Mouse (Mus musculus) brain, embryonic 14.5 days (tissue): ENCODE measurements at regions not wholly inside any gene's neighbourhood (a gene's known extent, or its start where the extent isn't known, plus 50 kb on each side); places are given as distances from the start of the nearest gene placed in this dataset.

Experiments used
- DNase-seq: peaks from one replicate; pipeline ENCODE4 v3.0.0-alpha.2; 2011; ENCODE audit warnings: low read depth
- CTCF ChIP-seq: fragments of 200-500 bp; IDR thresholded peaks from 2 replicates; pipeline ENCODE4 v1.5.1; 2012; ENCODE audit warnings: inconsistent platforms, mild to moderate bottlenecking, moderate library complexity, borderline replicate concordance; ENCODE audit not compliant: insufficient read depth, insufficient read length; ENCODE audit errors: extremely low read depth
- POLR2A ChIP-seq: fragments of 200-500 bp; IDR thresholded peaks from 2 replicates; pipeline ENCODE4 v1.6.1; 2012; ENCODE audit warnings: mild to moderate bottlenecking, inconsistent platforms, borderline replicate concordance; ENCODE audit not compliant: poor library complexity, insufficient read depth, insufficient read length, severe bottlenecking; ENCODE audit errors: extremely low read depth

GRCm38 (mm10) chr19:32881443-32881842, 124.1 kb downstream of the Pten start:
- no peak for DNase-seq
- TF ChIP-seq POLR2A (no peak), CTCF (no peak)

GRCm38 (mm10) chr19:32884279-32884678, 127.0 kb downstream of the Pten start:
- no peak for DNase-seq
- TF ChIP-seq CTCF (no peak), POLR2A (no peak)

- peak; percentile 61 for DNase-seq
- TF ChIP-seq CTCF (no peak), POLR2A (no peak)
These were observed 128.3 kb downstream of the Pten start for GRCm38 (mm10) chr19:32885481-32886131.

- DNase-seq: no peak
- TF ChIP-seq CTCF: no peak
- TF ChIP-seq POLR2A: no peak
These were observed 129.9 kb downstream of the Pten start for GRCm38 (mm10) chr19:32887190-32887589.

- no peak for TF ChIP-seq CTCF
- no peak for TF ChIP-seq POLR2A
- DNase-seq: peak; percentile 28
These were observed 131.5 kb downstream of the Pten start for GRCm38 (mm10) chr19:32888616-32889305.

GRCm38 (mm10) chr19:32890801-32891200, 133.5 kb downstream of the Pten start:
- DNase-seq: no peak

GRCm38 (mm10) chr19:32892469-32892868, 135.2 kb downstream of the Pten start:
- no peak for TF ChIP-seq POLR2A
- TF ChIP-seq CTCF: no peak
- no peak for DNase-seq

More at GRCm38 (mm10) chr19:32890801-32891200, 133.5 kb downstream of the Pten start:
- TF ChIP-seq CTCF (no peak), POLR2A (no peak)

GRCm38 (mm10) chr19:32903454-32904108, 146.3 kb downstream of the Pten start:
- DNase-seq: no peak
- TF ChIP-seq POLR2A (no peak), CTCF (no peak)

- no peak for TF ChIP-seq CTCF
- no peak for TF ChIP-seq POLR2A
- no peak for DNase-seq
These were observed 147.2 kb downstream of the Pten start for GRCm38 (mm10) chr19:32904517-32904916.

- no peak for DNase-seq
- no peak for TF ChIP-seq POLR2A
- TF ChIP-seq CTCF: no peak
These were observed 148.7 kb downstream of the Pten start for GRCm38 (mm10) chr19:32905901-32906431.

- no peak for DNase-seq
- TF ChIP-seq POLR2A: no peak
- TF ChIP-seq CTCF: no peak
These were observed 149.5 kb downstream of the Pten start for GRCm38 (mm10) chr19:32906820-32907219.
